Mouse (Mus musculus) embryo, embryonic 11.5 days (tissue): ENCODE data around the gene Cpb1.

Experiments
- DNase-seq: peaks from one replicate; pipeline ENCODE4 v3.0.0-alpha.2; 2012; ENCODE audit warnings: low read depth, low spot score

Cpb1 gene

DNA sequence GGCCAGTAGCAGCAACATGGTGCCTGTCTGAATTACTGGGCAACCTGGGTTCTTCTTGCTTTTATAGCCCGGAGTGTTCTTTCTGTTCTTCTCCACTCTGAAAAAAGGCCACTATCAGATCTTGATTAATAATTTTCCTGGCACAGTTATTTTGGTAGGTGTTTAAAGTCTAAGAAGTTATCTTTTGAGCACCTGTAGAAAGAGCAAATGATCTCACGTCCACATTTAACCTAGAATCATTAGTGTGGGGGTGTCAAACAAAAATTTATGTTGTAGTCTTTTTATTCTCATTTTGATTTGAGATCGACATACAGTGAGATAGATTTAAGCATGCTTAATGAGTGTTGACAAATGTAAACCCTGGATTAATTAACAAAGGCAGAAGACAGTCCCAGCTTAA lies at the start of gene Cpb1:
Gene Cpb1, minus strand, starts transcription at position 101 of the 400 bp plus-strand sequence.
- DNase-seq, result no peak

DNA sequence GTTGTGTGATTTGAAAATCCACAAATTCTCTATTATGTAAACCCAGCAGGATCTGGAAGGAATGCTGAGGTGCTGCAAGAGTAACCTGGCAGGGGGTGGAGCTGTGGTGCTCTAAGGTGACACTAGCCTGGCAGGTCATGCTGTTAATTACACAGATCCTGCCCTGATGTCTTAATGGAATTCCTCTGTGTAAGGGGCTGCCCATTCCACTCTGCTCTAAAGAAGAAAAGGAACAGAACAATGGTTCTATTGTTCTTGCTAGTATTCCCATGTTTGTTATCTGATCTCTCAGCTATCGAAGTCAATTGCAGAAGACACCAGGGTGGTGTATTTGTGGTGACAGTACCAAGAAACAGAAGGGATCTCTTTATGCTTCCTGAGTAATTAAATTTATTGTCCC lies 41.7 kb upstream of the Cpb1 start:
- DNase-seq, result no peak

DNA sequence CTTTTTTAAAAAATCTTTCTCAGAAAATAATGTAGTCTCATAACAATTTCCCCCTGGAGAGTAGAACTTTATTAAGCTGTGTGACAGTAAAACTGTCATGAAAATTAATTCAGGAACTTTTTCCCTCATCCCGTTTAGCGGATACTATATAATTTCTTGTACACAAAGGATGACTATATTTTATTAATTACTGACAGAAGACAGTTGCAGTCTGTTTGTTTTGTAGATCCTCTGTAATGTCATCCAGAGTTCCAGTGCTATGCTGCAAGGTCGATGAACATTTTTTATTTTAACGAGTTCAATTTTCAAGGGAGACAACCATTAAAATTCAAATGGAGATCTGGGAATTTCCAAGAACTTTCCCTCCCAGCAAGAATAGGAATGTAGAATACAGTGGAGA lies 33.6 kb upstream of the Cpb1 start:
- no peak for DNase-seq

DNA sequence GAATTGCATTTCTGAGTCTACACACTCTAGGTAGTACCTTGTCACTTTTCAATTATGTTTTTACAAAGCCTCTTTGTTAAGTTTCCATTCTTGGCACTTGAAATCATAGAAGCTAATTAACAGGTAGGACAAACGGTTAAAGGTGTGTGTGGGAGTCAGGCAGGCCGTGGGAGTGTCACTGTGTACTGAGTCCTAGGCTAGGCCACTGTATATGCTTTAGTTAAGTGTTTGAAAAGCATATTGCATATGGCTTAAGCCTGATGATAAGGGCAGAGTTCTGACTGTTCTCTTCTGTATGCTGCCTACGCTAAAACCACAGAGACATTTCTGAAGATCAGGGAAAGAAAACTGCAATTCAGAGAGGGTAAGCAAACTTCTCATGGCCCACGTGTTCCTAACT lies 31.7 kb upstream of the Cpb1 start:
- no peak for DNase-seq

DNA sequence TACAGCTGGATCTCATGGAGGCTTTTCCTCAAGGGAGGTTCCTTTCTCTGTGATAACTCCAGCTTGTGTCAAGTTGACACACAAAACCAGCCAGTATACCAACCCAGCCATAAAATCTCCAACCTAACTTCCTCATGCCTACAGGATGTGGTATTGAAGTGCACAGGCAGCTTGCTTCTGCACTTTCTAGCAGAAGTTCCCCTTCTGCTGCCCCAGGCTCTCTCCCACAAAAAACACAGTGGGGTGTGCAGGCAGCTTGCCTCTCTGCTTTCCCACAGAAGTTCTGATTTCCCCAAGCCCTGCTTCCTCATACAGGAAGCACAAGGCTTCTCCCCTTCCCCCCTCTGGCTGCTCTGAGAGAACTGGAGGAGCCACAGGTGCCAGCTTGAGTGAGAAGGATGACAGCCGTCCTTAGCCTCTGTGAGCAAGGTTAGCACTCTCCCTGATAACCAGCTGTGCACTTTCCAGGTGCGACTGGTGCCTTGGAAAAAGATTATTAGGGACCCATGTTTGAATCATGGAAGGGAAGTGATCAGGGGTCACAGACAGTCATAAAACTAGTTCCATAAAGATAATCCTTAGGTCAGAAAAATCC lies 29.3 kb upstream of the Cpb1 start:
- no peak for DNase-seq

DNA sequence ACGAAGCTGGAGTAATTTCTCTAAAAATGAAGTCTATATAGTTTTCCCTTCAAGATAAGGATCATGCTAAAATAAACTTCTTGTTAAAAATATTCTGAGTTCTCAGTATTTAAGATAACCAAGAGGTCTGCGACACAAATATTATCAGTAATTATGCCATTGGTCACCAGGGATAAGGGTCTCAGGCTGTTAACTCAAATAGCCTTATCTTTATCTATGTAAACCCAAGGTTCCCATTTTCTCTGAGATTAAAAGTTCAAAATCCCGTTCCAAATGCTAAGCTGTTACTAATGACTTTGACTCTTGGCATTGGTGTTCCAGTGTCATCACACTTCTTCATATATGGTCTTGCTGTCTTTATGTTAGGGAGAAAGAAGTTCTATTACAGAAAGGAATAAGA lies 20.0 kb upstream of the Cpb1 start:
- no peak for DNase-seq

DNA sequence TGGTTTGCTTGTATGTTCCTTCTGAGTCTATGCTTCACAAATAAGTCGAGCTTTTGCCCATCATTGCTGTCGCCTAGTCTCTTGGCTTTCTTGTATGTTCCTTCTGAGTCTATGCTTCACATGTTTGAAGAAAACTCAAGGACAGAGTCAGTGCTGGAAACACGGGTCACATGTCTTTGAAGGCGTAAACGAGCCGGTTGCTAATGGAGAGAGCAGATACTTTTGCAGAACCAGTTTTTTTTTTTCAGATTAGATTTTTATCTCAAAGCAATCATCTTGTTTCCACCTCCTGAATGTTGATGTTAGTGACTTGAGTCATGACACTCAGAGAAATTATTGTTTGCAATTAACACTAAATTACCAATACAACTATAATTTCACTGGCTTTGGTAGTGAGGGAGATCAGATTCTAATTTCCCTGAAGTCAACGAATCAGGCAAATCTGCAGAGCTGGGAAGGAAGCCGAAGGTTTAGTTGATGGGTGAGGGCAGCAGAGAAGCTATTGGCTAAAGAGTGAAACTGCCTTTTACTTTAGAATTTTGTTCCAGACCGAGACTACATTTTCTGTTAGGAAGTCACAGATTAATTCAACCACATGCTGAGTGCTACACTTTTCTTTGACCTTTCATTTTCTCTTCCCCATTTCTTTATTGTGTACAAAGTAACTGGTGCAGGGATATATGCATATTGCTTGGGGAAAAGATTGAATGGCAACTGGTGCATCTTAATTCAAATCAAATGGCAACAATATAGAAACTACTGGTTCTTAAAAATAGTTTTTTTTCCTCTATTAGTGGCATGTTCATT lies 19.2 kb upstream of the Cpb1 start:
- DNase-seq, result no peak

DNA sequence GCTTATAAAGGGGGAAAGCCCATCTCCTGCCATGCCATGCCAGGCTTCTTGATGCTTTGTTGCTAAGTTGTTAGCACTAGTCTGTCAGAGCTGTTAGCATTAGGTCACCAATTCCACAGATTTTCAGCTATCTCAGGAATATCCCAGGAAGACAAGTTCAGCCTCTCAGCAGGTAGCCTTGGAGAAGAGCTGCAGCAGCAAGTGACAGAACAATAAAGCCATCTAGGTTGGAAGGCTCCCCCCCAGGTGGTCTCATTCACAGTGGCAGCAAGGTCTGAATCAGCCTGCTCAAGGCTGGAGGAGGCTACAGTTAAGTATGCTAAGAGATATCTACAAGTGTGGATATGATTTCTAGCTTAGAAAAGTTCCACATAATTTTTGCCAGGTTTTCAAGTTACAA lies 15.8 kb upstream of the Cpb1 start:
- no peak for DNase-seq

DNA sequence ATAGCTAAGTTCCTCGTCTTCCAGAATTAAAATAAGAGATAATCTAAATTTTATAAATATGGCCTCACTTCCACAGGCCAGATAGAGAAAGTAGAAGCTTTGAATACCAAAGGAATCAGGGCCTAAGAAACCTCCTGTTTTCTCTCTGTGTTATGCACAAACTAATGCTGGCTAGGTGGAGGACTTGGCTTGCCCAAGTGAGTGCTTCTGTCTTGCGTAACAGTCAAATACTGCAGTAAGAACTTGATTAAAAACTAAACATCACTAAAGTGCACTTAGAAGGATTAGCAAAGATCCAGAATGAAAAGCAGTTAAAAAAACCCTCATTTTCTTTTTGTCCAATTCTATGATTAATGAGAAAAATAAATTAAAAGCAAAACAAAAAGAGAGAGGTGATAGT lies 13.2 kb upstream of the Cpb1 start:
- DNase-seq, result no peak

DNA sequence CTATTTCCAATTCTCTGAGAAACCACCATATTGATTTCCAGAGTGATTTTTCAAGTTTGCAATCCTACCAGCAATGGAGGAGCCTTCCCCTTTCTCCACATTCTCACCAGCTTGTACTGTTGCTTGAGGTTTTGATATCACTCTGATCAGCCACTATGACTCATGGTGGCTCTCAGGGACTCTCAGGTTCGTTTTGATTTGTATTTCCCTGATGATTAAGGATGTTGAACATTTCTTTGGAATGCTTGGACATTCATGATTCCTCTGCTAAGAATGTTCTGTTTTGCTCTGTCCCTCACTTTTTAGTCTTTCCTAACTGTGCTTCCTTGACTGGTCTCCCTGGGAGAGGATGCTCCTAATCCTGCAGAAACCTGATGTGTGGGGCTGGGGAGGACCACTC lies 6.3 kb upstream of the Cpb1 start:
- DNase-seq, result no peak

DNA sequence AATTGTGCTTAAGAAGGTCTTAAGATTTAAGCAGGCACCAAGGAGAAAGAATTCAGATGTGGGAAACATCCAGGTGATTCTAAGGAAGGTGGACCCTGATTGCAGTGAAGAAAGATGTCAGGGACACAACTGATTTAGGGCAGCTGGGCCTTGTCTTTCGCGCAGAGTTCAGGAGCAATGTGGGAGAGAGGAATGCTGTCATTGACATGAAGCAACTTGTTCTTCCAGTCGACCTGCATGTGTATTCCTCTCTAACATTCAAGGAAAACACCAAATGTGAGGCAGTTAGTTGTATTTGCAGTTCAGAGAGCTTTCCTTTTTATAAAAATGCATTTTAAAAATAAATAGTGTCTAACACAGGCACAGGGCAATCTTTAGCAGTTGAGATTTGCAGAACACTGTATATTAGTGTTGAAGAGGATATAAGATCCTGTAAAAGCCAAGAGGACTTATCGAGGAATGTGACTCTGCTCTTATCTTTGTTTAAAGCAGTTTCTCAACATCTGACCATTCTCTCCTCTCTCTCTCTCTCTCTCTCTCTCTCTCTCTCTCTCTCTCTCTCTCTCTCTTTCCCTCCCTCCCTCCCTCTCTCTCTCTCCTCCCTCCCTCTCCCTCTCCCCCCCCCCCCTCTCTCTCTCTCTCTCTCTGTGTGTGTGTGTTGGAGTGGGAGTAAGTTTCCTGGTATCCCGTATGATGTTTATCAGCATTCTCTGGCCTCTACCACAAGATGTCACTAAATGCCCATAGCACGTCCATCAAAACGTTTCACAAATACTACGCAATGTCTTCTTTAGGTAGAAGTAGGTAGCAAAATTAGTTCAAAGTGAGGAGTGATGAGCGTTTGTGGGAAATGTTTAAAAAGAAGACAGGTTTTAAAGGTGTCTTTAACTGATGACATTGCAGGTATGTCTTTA lies 20.7 kb downstream of the Cpb1 start:
- DNase-seq, result no peak

DNA sequence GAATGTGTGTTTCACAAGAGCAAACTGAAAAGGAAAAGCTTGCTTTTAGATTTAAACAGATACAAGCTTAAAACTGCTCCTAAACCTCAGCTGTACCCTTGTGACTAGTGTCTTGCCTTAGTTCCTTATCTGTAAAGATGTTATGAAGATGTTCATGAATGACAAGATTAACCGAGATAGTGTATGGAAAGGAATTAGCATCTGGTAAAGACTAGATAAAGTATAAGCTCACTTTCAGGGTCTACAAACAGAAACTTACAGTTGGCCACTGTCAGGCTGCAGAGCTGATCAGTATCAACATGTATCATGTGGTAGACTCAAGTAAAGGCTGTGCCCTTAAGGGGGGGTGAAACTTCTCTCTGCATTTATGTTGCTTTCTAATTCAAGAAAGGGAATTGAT lies 31.6 kb downstream of the Cpb1 start:
- DNase-seq, result no peak

DNA sequence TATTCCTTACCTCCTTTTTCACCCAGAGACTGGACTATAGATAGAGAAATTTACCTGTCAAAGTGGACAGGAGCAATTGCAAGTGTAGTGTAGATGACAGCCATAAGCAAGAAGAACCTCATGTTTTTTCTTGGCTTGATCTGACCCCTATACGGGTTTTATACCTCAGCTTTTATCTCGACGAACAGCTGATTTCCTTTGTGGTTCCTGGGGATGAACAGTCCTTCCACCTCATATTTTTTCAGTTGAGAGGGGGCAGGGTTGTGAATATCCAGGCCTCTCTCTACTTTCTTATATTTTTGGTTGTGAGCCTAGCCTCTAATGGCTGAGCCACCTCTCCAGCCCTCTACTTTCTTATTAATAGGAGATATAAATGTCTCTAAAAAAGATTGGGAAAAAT lies 33.5 kb downstream of the Cpb1 start, which contains the start of gene Cpa3:
Gene Cpa3, minus strand, starts transcription at position 132 of the 400 bp plus-strand sequence.
- no peak for DNase-seq

DNA sequence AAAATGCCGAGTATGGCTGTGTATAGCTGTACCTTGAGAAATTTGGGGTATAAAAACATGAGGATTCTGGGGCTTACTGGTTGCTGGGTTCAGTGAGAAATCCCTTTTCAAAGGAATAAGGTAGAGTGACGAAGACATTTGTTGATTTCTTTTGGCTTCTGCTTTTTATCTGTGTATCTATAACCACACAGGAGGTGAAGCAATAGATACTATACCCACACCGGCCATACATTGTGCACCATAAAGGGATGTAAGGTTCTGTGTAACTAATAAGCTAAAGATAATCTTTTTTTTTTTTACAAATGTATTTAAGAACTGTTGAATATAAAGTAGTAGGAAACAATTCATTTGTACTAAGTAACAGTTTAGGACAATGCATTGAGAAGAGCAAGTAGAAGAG lies 35.8 kb downstream of the Cpb1 start:
- DNase-seq, result no peak

DNA sequence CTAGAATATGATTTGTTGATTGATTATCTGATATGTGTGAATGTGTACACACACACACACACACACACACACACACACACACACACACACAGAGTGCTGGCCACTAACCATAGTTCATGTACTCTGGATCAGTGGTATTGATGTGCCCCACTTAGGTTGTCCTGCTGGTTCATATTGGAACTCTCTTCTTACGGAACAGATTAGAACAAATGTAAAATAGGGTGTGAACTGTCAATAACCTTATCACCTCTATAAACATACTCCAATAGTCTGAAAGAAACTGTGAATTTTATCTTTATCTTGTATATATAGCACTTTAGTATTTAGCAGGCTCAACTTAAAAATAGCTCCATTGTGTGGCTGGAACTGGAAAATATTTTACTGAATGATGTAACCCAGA lies 38.6 kb downstream of the Cpb1 start:
- DNase-seq, result no peak

DNA sequence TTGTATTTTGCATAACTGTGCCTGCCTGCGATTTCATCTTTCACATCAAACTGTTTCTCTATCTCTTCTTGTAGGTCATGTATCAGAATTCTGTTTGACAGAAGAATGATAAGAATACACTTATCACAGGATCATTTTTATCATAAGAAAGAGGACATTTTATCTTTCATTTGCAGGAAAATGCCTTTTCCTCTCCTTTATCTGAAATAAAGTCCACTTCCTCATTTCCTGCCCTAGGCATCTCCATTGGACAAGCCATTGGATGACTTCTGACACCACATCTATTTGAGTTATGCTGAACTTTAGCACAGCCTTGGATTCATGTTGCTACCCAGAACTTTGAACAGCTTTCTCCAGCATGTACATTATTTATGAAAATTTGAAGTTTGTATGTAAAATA lies 46.5 kb downstream of the Cpb1 start:
- DNase-seq, result no peak

DNA sequence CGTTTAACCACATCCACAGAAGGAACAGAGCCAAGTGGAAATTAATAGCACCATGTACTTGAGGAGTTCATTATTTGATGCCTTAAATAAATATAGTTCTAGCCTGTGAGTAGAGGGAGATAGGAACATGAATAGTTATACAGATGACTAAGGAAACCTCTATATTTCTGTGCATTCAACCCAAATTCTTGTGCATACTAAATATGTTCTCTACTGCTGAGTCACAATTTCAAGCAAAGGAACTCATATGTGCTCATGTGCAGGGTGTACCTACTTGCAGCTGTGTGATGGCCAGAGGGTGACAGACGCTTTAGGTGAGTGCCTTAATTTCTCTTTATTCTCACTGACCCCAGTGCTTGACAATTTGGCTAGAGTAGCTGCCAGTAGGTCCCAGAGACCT lies 50.1 kb downstream of the Cpb1 start:
- no peak for DNase-seq

DNA sequence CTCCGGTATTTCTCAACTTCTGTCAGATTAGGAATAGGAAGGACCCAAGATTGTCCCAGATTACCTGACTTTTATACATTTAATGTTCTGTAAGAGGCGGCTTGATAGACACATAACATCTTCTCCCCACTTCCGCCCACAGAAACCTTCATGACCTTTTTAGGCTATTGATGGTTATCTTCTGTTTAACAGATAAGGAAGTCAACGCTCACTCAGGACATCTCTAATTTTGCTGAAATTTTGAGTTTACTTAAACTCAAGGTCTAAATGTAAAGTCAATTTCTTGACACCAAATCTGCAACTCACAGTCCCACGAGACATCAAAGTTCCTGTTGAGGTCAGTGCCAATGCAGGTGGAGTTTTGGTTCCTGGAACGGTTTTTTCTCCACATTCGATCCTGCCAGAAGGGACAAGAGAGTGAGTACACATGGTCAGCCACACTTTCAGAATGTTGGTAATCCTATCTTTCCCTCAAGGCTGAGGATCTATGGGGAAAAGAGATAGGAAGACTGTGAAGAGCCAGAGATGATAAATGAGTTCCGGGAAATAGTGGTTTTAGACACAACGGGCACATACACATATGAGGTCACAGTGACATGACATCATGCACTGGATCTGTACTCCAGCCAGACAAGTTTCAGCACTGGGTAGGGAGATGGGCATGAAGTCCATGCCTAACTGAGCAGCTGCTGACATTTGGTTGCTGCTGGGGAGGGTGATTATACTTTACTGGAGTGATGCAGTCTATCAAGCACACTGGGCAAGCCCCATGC lies 52.4 kb downstream of the Cpb1 start:
- DNase-seq, result no peak

DNA sequence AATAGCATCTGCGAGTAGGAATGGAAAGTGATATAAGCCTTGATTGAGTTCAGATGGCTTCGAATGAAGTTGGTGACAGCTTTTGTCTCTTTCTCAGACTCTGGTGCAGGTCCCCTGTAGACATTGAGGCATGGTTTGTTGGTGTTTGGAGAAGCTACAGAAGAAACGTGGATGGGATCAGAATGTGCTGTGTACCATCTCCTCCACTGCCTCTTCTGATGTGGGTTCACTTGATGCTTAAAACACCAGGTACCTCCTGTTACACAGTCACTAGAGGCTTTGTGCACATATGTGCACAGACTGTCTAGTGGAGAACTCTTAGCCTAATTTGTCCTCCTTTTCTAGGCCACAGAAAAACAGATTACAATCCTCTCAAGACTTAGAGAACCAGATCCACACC lies 53.4 kb downstream of the Cpb1 start:
- DNase-seq, result no peak

DNA sequence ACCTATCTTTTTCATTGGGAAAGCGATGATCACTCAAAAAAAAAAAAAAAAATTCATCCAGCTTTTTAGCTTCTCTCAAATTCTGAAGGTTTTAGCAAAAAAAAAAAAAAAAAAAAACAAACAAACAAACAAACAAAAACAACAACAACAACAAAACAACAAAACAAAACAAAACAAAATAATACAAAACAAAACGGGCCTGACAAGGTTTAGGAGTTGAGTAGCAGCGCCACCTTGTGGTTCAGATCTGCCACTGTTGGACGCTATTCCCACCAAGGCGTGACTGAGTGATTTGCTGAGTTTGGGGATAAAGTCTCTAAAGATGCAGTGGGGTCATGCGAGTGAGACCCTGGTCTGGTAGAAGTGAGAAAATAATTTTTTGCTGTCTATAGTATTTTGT lies 76.7 kb downstream of the Cpb1 start:
- DNase-seq, result peak; percentile 44
